Mouse (Mus musculus) mature B cell (primary cell): ENCODE results near the gene Kat6b.

Experiments
- in situ Hi-C: fragments of 300-500 bp; cut with MboI; formaldehyde crosslinking; loops from 2 replicates; pipeline ENCODE4 v1.14.3; 2019

Gene Kat6b

GRCm38 (mm10) chr14:21709545-21709944 is 228.3 kb downstream of the Kat6b start:
- in situ Hi-C loops = no loop called here

- in situ Hi-C loops = no loop called here
Observed at GRCm38 (mm10) chr14:21711231-21711630, 230.0 kb downstream of the Kat6b start.

GRCm38 (mm10) chr14:21714486-21714885 is 233.3 kb downstream of the Kat6b start, which contains the start of gene Dupd1:
TSS of gene Dupd1 (minus strand) at chr14:21714576.
- in situ Hi-C loops = no loop called here

GRCm38 (mm10) chr14:21719646-21720383 is 238.6 kb downstream of the Kat6b start:
- in situ Hi-C loops = no loop called here

GRCm38 (mm10) chr14:21720430-21721205 is 239.4 kb downstream of the Kat6b start:
- in situ Hi-C loops = no loop called here
